Mouse (Mus musculus) spleen, adult 2 months (tissue): ENCODE data around the gene Dcn.

Source experiments
- CTCF ChIP-seq: fragments of 200-500 bp; IDR thresholded peaks from 2 replicates; pipeline ENCODE4 v1.5.1; 2011; ENCODE audit warnings: mild to moderate bottlenecking, inconsistent platforms; ENCODE audit not compliant: insufficient read depth, insufficient read length, insufficient replicate concordance; ENCODE audit errors: extremely low read depth
- POLR2A ChIP-seq: fragments of 200-500 bp; IDR thresholded peaks from 2 replicates; pipeline ENCODE4 v1.6.1; 2011; ENCODE audit warnings: low read depth, low read length, inconsistent platforms

DNA sequence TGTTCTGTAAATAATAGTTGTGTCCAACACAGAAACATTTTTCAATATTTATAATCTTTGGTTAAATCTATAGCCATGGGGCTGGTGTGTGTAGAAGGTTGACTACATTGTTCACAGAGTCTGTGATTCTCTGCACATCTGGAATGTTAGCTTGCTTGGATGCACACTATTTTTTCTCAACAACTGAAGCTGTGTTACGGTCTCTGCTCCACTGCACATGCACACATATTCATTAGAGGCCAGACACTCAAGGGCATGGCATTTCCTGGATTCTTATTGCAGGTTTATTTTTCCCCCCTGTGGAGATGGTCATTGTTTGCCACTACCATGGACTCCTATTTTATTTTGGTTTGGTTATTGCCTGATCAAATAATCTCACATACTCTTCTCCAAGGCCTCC is 26.5 kb upstream of the Dcn start:
- TF ChIP-seq CTCF (no peak), POLR2A (no peak)
